Mouse (Mus musculus): Measurements from ENCODE around the gene Caln1.

DNA sequence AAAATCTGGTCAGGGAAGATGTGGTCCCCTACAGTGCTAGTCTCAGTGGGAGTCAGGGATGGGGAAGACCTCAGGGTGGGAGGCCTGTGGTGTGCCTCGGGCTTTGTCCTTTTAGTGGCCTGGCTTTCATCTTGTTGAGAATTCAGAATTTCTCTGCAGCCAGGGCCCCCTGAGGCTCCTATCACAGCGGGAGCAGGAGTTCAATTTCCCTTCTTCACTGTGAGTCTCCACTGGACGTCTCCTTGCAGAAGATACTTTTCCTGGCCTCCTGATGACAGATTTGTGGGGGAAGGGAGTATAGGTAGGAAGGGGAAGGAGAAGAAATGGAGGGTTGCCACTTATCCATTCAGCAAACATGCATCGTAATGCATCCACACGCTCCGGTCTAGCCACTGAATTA, 441.1 kb downstream of the Caln1 start:
- TF ChIP-seq CTCF (IDR thresholded peaks at IDR 0.05; ENCODE audit: extremely low read depth, insufficient read length, insufficient replicate concordance, low read depth, low read length) = no peak
- no peak for TF ChIP-seq POLR2A (IDR thresholded peaks at IDR 0.05; ENCODE audit: low read depth, low read length)
